Mouse (Mus musculus): ENCODE measurements around the gene Gsx1. TPM values are rescaled to one million over a fixed set of nuclear protein-coding genes. Genes with fewer than 3 reads are reported as not detected.

Gene Gsx1
- total RNA-seq, 1 experiment: not detected

GRCm38 (mm10) chr5:147189836-147190602, 1.5 kb downstream of the Gsx1 start:
- no peak for DNase-seq (ENCODE audit: low read depth, low spot score)
- no peak for TF ChIP-seq MAFK (IDR thresholded peaks at IDR 0.05; ENCODE audit: insufficient read depth, low read depth, low read length)
- no peak for TF ChIP-seq ZNF384 (IDR thresholded peaks at IDR 0.05; ENCODE audit: low read depth, low read length)
- no peak for TF ChIP-seq ZC3H11A (IDR thresholded peaks at IDR 0.05; ENCODE audit: borderline replicate concordance, low read depth, low read length)
- no peak for TF ChIP-seq CHD2 (IDR thresholded peaks at IDR 0.05; ENCODE audit: low read depth, low read length)
- Histone ChIP-seq H3K36me3 (ENCODE audit: control insufficient read depth, insufficient read depth, low read length, poor library complexity, severe bottlenecking) (no peaks in the 10 kb centered on the region), H3K4me1 (ENCODE audit: control insufficient read depth in 2 of 2, insufficient read depth in 2 of 2, low read length in 2 of 2, poor library complexity in 1 of 2) (peaks cover 0 to 20% of the 10 kb centered on the region in 2 experiments; a peak in 1 of 4 replicates), H3K9ac (ENCODE audit: insufficient read depth, low read depth, low read length, poor library complexity, severe bottlenecking) (no peak overlapping the region), H3K4me3 (ENCODE audit: insufficient read depth in 1 of 2, low read depth in 1 of 2, low read length in 2 of 2, poor library complexity in 1 of 2, severe bottlenecking in 1 of 2) (peak overlapping the region in 1 of 2 experiments; percentile 16; a peak in 1 of 4 replicates), H3K27ac (ENCODE audit: insufficient read depth, low read depth, low read length, poor library complexity, severe bottlenecking) (no peak overlapping the region), H3K9me3 (ENCODE audit: control insufficient read depth, insufficient read depth, low read depth, low read length) (no peaks in the 10 kb centered on the region)
- in situ Hi-C loops (cut with MboI; ENCODE audit: low sequenced_read_pairs in 2 of 2, unreplicated experiment in 2 of 2): loop anchor here (5.0 to 10.0 kb wide), 4 partner anchors 77 to 127 kb away; partner anchors contain the start of genes Cdx2 (in 1 of the 2) and Pdx1 (in 1 of the 2)

GRCm38 (mm10) chr5:147190885-147191284, 2.4 kb downstream of the Gsx1 start:
- DNase-seq (ENCODE audit: low read depth, low spot score): no peak
- no peak overlapping the region for H3K4me3 ChIP-seq (ENCODE audit: insufficient read depth in 1 of 2, low read depth in 1 of 2, low read length in 2 of 2, poor library complexity in 1 of 2, severe bottlenecking in 1 of 2)
- in situ Hi-C loops (cut with MboI; ENCODE audit: low sequenced_read_pairs in 2 of 2, unreplicated experiment in 2 of 2): loop anchor here (5.0 to 10.0 kb wide), 3 partner anchors 76 to 126 kb away; partner anchors contain the start of genes Cdx2 (in 1 of the 2) and Pdx1 (in 1 of the 2)

GRCm38 (mm10) chr5:147191801-147192575, 3.5 kb downstream of the Gsx1 start:
- peaks cover 0 to 18% of the 10 kb centered on the region in 2 experiments; a peak in 1 of 4 replicates for H3K4me1 ChIP-seq (ENCODE audit: control insufficient read depth in 2 of 2, insufficient read depth in 2 of 2, low read length in 2 of 2, poor library complexity in 1 of 2)
- no peak for DNase-seq (ENCODE audit: low read depth, low spot score)
- in situ Hi-C loops (cut with MboI; ENCODE audit: low sequenced_read_pairs in 2 of 2, unreplicated experiment in 2 of 2): loop anchor here (5.0 to 10.0 kb wide), 3 partner anchors 75 to 125 kb away; partner anchors contain the start of genes Cdx2 (in 1 of the 2) and Pdx1 (in 1 of the 2)

More at GRCm38 (mm10) chr5:147190885-147191284, 2.4 kb downstream of the Gsx1 start:
- H3K36me3 ChIP-seq (ENCODE audit: control insufficient read depth, insufficient read depth, low read length, poor library complexity, severe bottlenecking): no peaks in the 10 kb centered on the region
- no peak overlapping the region for H3K27ac ChIP-seq (ENCODE audit: insufficient read depth, low read depth, low read length, poor library complexity, severe bottlenecking)
- no peaks in the 10 kb centered on the region for H3K9me3 ChIP-seq (ENCODE audit: control insufficient read depth, insufficient read depth, low read depth, low read length)
- TF ChIP-seq ZC3H11A (IDR thresholded peaks at IDR 0.05; ENCODE audit: borderline replicate concordance, low read depth, low read length) (no peak), MAFK (IDR thresholded peaks at IDR 0.05; ENCODE audit: insufficient read depth, low read depth, low read length) (no peak), HCFC1 (IDR thresholded peaks at IDR 0.05; ENCODE audit: borderline replicate concordance, insufficient read depth, low read length) (no peak), ZNF384 (IDR thresholded peaks at IDR 0.05; ENCODE audit: low read depth, low read length) (no peak), CHD2 (IDR thresholded peaks at IDR 0.05; ENCODE audit: low read depth, low read length) (no peak)
- peaks cover 0 to 20% of the 10 kb centered on the region in 2 experiments; a peak in 1 of 4 replicates for H3K4me1 ChIP-seq (ENCODE audit: control insufficient read depth in 2 of 2, insufficient read depth in 2 of 2, low read length in 2 of 2, poor library complexity in 1 of 2)
- no peak overlapping the region for H3K9ac ChIP-seq (ENCODE audit: insufficient read depth, low read depth, low read length, poor library complexity, severe bottlenecking)

GRCm38 (mm10) chr5:147192576-147192960, 4.1 kb downstream of the Gsx1 start:
- H3K4me1 ChIP-seq (ENCODE audit: control insufficient read depth in 2 of 2, insufficient read depth in 2 of 2, low read length in 2 of 2, poor library complexity in 1 of 2): peaks cover 0 to 16% of the 10 kb centered on the region in 2 experiments; a peak in 1 of 4 replicates
- in situ Hi-C loops (cut with MboI; ENCODE audit: low sequenced_read_pairs in 2 of 2, unreplicated experiment in 2 of 2): loop anchor here (5.0 to 10.0 kb wide), 3 partner anchors 75 to 125 kb away; partner anchors contain the start of genes Cdx2 (in 1 of the 2) and Pdx1 (in 1 of the 2)
- no peak for TF ChIP-seq MAFK (IDR thresholded peaks at IDR 0.05; ENCODE audit: insufficient read depth, low read depth, low read length)
- TF ChIP-seq CHD2 (IDR thresholded peaks at IDR 0.05; ENCODE audit: low read depth, low read length): no peak
- TF ChIP-seq ZNF384 (IDR thresholded peaks at IDR 0.05; ENCODE audit: low read depth, low read length): no peak
- TF ChIP-seq HCFC1 (IDR thresholded peaks at IDR 0.05; ENCODE audit: borderline replicate concordance, insufficient read depth, low read length): no peak
- TF ChIP-seq ZC3H11A (IDR thresholded peaks at IDR 0.05; ENCODE audit: borderline replicate concordance, low read depth, low read length): no peak
- no peak overlapping the region for H3K4me3 ChIP-seq (ENCODE audit: insufficient read depth in 1 of 2, low read depth in 1 of 2, low read length in 2 of 2, poor library complexity in 1 of 2, severe bottlenecking in 1 of 2)
- DNase-seq (ENCODE audit: low read depth, low spot score): no peak
- no peaks in the 10 kb centered on the region for H3K36me3 ChIP-seq (ENCODE audit: control insufficient read depth, insufficient read depth, low read length, poor library complexity, severe bottlenecking)
- H3K9me3 ChIP-seq (ENCODE audit: control insufficient read depth, insufficient read depth, low read depth, low read length): no peaks in the 10 kb centered on the region
- H3K27ac ChIP-seq (ENCODE audit: insufficient read depth, low read depth, low read length, poor library complexity, severe bottlenecking): no peak overlapping the region
- H3K9ac ChIP-seq (ENCODE audit: insufficient read depth, low read depth, low read length, poor library complexity, severe bottlenecking): no peak overlapping the region

More at GRCm38 (mm10) chr5:147191801-147192575, 3.5 kb downstream of the Gsx1 start:
- no peak for TF ChIP-seq CHD2 (IDR thresholded peaks at IDR 0.05; ENCODE audit: low read depth, low read length)
- TF ChIP-seq MAFK (IDR thresholded peaks at IDR 0.05; ENCODE audit: insufficient read depth, low read depth, low read length): no peak
- TF ChIP-seq ZNF384 (IDR thresholded peaks at IDR 0.05; ENCODE audit: low read depth, low read length): no peak
- no peak for TF ChIP-seq HCFC1 (IDR thresholded peaks at IDR 0.05; ENCODE audit: borderline replicate concordance, insufficient read depth, low read length)
- TF ChIP-seq ZC3H11A (IDR thresholded peaks at IDR 0.05; ENCODE audit: borderline replicate concordance, low read depth, low read length): no peak
- Histone ChIP-seq H3K27ac (ENCODE audit: insufficient read depth, low read depth, low read length, poor library complexity, severe bottlenecking) (no peak overlapping the region), H3K9me3 (ENCODE audit: control insufficient read depth, insufficient read depth, low read depth, low read length) (no peaks in the 10 kb centered on the region), H3K4me3 (ENCODE audit: insufficient read depth in 1 of 2, low read depth in 1 of 2, low read length in 2 of 2, poor library complexity in 1 of 2, severe bottlenecking in 1 of 2) (no peak overlapping the region), H3K9ac (ENCODE audit: insufficient read depth, low read depth, low read length, poor library complexity, severe bottlenecking) (no peak overlapping the region), H3K36me3 (ENCODE audit: control insufficient read depth, insufficient read depth, low read length, poor library complexity, severe bottlenecking) (no peaks in the 10 kb centered on the region)
